Mouse (Mus musculus): Measurements from ENCODE around the gene 4930447F04Rik. TPM values are rescaled to one million over a fixed set of nuclear protein-coding genes. Genes with fewer than 3 reads are reported as not detected.

Gene 4930447F04Rik
- not detected for total RNA-seq (2021)
- long read RNA-seq, experiment 1, result 0 reads
- long read RNA-seq, experiment 2, result 0 reads

DNA sequence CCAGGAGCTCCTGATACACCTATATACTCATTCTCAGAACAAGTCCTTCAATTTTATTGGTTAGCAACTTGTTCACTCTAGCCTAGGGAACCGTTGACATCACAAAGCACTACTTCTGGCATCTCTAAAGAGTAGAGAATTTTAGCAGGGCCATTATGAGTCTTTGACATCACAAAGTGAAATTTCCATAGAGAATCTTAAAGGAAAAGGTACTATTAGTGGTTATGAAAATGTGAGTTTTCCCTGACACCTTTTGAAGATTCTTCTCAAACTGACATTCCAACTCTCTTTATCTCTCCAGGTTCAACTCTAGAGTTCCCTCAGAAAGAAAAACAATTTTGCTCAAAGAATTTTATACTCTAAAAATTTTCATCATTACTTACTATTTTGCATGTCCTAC, at the start of gene 4930447F04Rik:
4930447F04Rik (minus strand) TSS at position 101 of the 400 bp plus-strand sequence.
- Histone ChIP-seq H3K27ac (no peak within 1 kb of the TSS), H3K4me3 (no peak within 1 kb of the TSS)
- DNase-seq (ENCODE audit: low spot score in 2 of 2), result no peak
- TF ChIP-seq CTCF (conservative IDR thresholded peaks at IDR 0.05), result no peak
